Mouse (Mus musculus) megakaryocyte, embryonic 14.5 days (primary cell): ENCODE results near the gene Eif2b3. TPM values are rescaled to one million over a fixed set of nuclear protein-coding genes. Genes with fewer than 3 reads are reported as not detected.

Source experiments
- H3K27me3 ChIP-seq: replicated peaks from 2 replicates; pipeline ENCODE3; 2012; ENCODE audit warnings: inconsistent platforms
- H3K36me3 ChIP-seq: replicated peaks from 2 replicates; pipeline ENCODE3; 2012; ENCODE audit warnings: low read length, inconsistent platforms, mixed read lengths
- H3K4me1 ChIP-seq: 2 replicates; pipeline ENCODE4 v1.6.1; 2012; ENCODE audit warnings: inconsistent platforms
- H3K4me3 ChIP-seq: replicated peaks from 2 replicates; pipeline ENCODE3; 2012; ENCODE audit warnings: moderate library complexity, mild to moderate bottlenecking, inconsistent platforms
- H3K9me3 ChIP-seq: 2 replicates; pipeline ENCODE4 v1.6.1; 2012; ENCODE audit warnings: inconsistent platforms
- FLI1 ChIP-seq: IDR thresholded peaks from 2 replicates; pipeline ENCODE4 v1.6.1; 2012; ENCODE audit warnings: low read length, inconsistent platforms, mixed read lengths
- GATA1 ChIP-seq: IDR thresholded peaks from 3 replicates; pipeline ENCODE4 v1.6.1; 2012; ENCODE audit warnings: mixed read lengths, low read length, inconsistent platforms, borderline replicate concordance
- polyA plus RNA-seq: library from polyadenylated mRNA; stranded (reverse); fragments of >175 nt; gene quantifications from 2 replicates; pipeline ENCODE4 v1.2.3, GENCODE M21; 2012; ENCODE audit warnings: low replicate concordance; ENCODE audit not compliant: insufficient read depth

Gene Eif2b3
- polyA plus RNA-seq, 1 experiment, result 5.3 TPM

GRCm38 (mm10) chr4:117134601-117134995 is 115.4 kb downstream of the Eif2b3 start:
- H3K4me1 ChIP-seq, result peaks cover 80% of the 10 kb centered on the region
- H3K27me3 ChIP-seq, result no peaks in the 10 kb centered on the region
- peak overlapping the region; percentile 96 for H3K4me3 ChIP-seq
- no peak for TF ChIP-seq GATA1
- no peak for TF ChIP-seq FLI1
- no peaks in the 10 kb centered on the region for H3K9me3 ChIP-seq
- peaks cover 33% of the 10 kb centered on the region for H3K36me3 ChIP-seq

- H3K4me3 ChIP-seq, result peak overlapping the region; percentile 87
Measured at GRCm38 (mm10) chr4:117136034-117136433, 116.8 kb downstream of the Eif2b3 start.

More at GRCm38 (mm10) chr4:117136034-117136433, 116.8 kb downstream of the Eif2b3 start:
- Histone ChIP-seq H3K4me1 (peaks cover 70% of the 10 kb centered on the region), H3K36me3 (peaks cover 18% of the 10 kb centered on the region), H3K9me3 (no peaks in the 10 kb centered on the region), H3K27me3 (no peaks in the 10 kb centered on the region)
- TF ChIP-seq GATA1, result no peak
- TF ChIP-seq FLI1, result no peak

Other genes starting within 250 kb of the Eif2b3 start
- 1.3 TPM in 1 of 2 replicates, not detected in the other for gene Toe1, start 211.8 kb upstream of the Eif2b3 start, polyA plus RNA-seq
- gene Mutyh, start 211.7 kb upstream of the Eif2b3 start, polyA plus RNA-seq, result 1.6 and 4.5 TPM in 2 replicates
- gene Hpdl, start 197.7 kb upstream of the Eif2b3 start, polyA plus RNA-seq, result 0.54 and 0.94 TPM in 2 replicates
- gene Zswim5, start 142.0 kb upstream of the Eif2b3 start, polyA plus RNA-seq, result 0.29 and 0.63 TPM in 2 replicates
- gene Urod, start 25.0 kb upstream of the Eif2b3 start, polyA plus RNA-seq, result 18.0 and 36.2 TPM in 2 replicates
- gene Hectd3, start 24.1 kb upstream of the Eif2b3 start, polyA plus RNA-seq, result 7.5 and 16.5 TPM in 2 replicates
- 11.8 TPM in 1 of 2 replicates, not detected in the other for gene Ptch2, start 76.7 kb downstream of the Eif2b3 start, polyA plus RNA-seq
- 12.4 and 46.5 TPM in 2 replicates for gene Btbd19, start 106.3 kb downstream of the Eif2b3 start, polyA plus RNA-seq
- gene Tctex1d4, start 107.4 kb downstream of the Eif2b3 start, polyA plus RNA-seq, result 12.1 TPM in 1 of 2 replicates, not detected in the other
- gene Plk3, start 114.6 kb downstream of the Eif2b3 start, polyA plus RNA-seq, result 13.2 and 16.0 TPM in 2 replicates
- gene Rps8, start 136.8 kb downstream of the Eif2b3 start, polyA plus RNA-seq, result 358 and 2,282 TPM in 2 replicates
- gene Kif2c, start 163.2 kb downstream of the Eif2b3 start, polyA plus RNA-seq, result 5.6 and 8.3 TPM in 2 replicates
- gene Tmem53, start 232.5 kb downstream of the Eif2b3 start, polyA plus RNA-seq, result 0.53 TPM in 1 of 2 replicates, not detected in the other
- not detected in 2 replicates for gene Armh1, start 232.7 kb downstream of the Eif2b3 start, polyA plus RNA-seq